Mouse (Mus musculus) thymus, postnatal 14 days (tissue): ENCODE data around the gene Hist1h2aa.

Source experiments
- DNase-seq: peaks from one replicate; pipeline ENCODE4 v3.0.0; 2021

Gene Hist1h2aa

DNA sequence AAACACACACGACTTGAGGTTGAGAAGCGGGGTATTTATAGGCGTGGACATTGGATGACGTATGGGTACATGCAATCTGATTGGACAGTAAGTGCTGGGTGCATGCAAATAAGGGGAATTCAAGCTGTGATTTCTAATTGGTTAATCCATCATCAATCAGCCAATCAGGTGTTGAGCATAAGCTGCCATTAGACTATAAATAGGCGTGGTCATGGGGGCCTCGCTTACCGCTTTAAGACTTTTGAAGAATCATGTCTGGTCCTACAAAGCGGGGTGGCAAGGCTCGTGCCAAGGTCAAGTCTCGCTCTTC is at the start of gene Hist1h2aa:
Gene Hist1h2aa (plus strand): TSS at position 252 of the 310 bp plus-strand sequence.
- no peak for DNase-seq

DNA sequence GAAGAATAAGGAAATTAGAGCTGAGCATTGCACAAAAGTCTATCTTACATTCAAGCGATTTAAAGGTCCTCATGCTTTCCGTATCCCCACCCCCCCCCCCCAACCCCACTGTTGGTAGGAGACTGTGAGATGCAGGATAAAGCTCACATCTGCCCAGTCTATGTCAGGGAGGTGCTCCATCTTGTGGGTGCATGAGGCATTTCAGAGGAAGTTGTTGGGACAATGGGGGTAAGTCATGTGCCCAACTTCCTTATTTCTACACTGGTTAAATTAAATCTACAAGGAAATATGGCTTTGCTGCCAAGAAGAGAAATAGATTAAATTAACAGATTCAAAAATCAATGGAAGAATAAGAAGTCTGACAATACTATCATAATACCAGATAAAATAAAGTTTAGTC is 48.7 kb upstream of the Hist1h2aa start:
- DNase-seq: peak; percentile 41

DNA sequence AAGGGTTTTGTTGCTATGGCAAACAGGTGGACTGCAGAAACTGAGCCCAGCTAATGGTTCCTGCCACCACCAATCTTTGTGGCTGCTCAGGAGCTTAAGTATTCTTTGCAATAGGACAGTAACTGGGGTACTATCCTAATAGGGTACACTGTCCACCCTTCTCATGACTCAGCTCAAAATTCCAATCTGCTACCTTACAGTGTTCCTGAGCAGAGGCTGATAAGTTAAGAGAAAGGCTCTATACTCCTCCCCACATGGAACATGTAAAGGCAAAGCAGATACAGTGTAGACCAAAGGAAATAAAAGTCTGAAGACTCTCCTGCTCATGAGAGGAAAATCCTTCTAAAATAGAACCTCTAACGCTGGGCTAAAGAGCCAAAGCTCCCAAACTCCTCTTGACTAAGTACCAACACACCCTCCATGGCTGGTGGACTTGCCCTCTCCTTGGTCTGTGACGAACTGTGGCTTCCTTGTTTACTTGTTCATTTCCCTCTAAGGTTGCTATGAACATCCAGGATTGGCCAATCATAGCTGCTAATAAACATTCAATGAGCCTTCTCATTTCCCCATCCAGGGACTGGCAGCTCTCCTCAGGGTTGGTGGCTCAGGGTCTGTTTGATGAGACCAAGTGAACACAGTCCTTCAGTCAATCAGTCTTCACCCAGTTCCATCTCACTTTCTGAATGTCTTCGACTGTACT is 47.1 kb upstream of the Hist1h2aa start:
- DNase-seq: no peak

DNA sequence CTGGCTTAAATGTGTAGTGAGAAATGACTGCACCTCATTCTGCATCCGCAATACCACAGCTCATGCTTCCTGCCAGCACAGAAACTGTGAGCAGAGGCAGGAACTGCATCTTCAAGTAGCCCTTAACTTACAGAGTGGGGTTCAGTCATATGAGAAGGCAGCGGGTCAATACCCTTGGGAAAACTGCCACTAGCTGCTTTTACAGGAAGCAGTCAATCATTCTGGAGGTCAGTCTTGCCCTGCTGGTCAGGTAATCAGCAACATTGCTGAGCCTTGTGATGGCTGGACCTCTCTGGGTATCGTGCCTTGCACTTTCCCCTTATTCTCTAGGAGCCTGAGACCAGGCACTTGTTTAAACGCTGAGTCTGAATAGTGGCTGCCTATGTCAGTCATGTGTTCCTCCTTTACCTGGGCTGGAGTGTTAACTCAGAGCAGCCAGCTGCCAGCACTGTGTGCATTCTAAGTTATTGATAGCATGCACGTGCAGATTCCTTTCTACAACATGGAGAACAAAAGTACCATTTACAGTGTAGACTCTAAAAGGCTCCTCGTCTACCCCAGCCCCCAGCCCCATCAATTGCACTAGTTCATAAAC is 45.2 kb upstream of the Hist1h2aa start:
- no peak for DNase-seq

DNA sequence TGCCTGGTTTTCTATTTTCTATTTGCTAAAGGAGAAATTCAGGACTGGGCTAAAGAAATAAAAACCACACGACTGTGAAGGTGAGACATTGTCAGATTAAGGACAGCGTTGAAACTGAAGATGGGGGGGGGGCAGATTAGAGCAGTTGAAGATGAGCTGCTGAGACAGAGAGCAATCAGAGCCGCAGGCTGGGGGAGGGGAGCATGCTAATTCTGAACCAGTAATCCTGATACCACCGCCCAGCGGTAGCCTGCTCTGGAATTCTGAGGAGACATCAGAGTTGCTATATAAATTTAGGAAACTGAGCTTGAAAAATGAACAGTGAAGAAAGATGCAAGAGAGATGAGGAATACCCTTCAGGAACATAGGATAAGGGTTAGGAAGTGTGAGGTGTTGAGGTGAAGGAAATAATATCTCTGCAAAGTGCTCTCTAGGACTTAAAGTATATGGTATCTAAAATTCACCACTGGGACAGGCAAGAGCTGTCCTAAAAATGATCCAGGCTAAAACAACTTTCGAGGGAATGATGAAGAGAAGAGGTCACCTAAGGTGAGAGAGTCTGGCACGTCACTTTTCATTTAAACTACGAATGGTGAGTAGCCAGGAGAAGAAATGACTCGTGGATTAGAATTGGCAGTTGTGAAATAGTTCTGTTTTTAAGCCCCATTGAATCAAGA is 41.5 kb upstream of the Hist1h2aa start:
- DNase-seq: no peak

DNA sequence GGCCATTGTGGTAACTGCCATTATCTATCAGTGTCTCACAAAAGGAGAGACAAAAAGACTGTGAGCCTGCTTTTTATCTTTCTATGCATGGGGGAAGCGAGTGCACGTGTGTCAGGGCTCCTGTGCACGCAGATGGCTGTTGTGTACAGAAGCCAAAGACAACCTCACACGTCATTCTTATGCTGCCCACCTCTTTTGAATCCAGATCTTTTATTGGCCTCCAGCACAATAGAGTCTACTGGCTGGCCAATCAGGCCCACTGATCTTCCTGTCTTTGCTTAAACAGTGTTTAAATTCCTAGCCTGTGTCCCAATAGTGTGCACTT is 41.0 kb upstream of the Hist1h2aa start:
- no peak for DNase-seq

DNA sequence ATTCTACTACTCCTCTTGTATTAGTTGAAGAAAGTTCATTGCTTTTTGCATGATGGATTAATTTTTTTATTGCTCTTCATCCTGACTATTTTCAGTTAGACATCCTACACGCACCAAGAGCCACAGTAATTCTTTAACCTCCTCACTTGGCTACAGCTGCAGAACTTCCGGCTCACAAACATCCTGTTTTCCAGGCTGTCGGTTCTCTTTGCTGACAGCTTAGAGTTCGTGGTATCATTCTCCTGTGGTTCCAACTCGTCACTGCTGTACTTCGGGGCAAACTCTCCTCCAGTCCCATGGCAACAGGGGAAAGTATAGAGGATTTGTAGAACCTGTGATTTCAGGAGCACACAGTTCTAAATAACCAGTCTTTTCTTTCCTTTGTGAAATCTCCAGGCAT is 36.0 kb upstream of the Hist1h2aa start:
- peak; percentile 25 for DNase-seq

DNA sequence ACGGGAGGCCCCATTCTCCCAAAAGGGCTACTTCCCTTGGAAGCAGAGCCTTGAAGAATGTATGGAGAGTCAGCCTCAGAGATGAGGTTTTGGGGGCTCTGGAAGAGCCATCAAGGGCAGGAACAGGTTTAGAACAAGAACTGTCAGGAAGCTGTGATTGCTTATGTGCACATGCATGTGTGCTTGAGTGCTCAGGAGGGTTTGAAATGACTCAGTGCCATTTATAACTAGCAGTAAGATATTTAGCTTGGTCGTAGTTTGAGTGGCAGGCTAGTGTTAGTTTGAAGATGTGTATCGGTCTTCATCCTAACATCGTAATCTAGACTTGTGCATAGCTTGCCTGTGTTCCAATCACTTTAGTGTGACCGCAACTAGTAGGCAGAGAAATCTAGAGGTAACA is 27.4 kb upstream of the Hist1h2aa start:
- no peak for DNase-seq

DNA sequence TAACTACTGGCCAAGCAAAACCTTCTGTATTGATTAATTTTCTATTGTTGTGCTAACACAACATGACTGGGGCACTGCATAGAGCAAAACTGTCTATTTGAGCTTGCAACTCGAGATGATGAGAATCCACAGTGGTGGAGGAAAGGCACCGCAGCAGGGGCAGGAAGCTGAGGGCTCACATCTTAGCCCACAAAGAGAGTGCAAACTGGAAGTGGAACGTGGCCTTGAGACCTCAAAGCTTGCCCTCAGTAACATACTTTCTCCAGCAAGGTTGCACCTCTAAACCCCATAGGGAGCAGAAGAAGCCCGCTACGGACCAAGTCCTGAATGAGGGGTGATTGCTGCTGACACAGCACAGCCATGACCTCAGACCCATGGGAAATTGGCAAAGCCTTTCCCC is 24.1 kb upstream of the Hist1h2aa start:
- DNase-seq: peak; percentile 8

DNA sequence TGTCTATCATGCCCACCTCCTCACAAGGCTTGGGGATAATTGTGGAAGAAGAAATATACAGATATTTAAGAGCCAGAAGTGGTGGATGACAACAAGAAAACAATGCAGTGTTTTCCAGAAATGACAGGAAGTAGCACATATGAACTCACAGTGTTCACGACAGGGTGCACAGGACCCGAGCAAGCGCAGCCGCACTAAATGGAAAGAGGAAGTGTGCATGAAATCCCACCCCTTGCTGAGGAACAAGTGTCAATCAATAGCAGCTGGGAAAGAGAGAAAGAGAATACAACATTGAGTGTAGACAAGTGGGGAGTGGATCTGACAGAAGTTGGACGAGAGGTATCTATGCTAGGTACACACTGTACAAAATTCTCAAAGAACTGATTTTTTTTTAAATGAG is 22.9 kb upstream of the Hist1h2aa start:
- peak; percentile 10 for DNase-seq

DNA sequence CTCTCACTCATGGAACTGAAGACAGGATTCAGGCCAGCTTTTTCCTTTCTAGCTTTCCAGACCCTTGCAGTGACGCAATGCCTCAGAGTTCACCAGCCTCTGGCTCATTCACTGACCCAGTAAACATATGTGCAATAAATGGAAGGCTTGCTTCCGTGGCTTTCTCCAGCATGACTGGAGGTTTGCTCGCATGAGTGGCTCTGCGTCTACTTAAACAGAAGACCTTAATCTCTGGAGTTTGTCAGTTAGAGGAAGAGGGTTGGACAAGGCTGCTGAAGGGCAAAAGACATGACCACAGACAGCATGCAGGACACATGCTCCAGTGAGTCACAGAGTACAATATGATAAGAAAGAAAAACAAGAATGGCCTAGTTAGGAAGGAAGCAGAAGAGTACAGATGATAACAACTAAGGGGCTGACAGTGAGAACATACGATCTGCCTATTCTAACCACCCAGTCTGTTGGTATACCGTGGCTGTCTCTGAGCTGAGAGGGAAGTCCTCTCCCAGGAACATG is 20.4 kb upstream of the Hist1h2aa start:
- no peak for DNase-seq

DNA sequence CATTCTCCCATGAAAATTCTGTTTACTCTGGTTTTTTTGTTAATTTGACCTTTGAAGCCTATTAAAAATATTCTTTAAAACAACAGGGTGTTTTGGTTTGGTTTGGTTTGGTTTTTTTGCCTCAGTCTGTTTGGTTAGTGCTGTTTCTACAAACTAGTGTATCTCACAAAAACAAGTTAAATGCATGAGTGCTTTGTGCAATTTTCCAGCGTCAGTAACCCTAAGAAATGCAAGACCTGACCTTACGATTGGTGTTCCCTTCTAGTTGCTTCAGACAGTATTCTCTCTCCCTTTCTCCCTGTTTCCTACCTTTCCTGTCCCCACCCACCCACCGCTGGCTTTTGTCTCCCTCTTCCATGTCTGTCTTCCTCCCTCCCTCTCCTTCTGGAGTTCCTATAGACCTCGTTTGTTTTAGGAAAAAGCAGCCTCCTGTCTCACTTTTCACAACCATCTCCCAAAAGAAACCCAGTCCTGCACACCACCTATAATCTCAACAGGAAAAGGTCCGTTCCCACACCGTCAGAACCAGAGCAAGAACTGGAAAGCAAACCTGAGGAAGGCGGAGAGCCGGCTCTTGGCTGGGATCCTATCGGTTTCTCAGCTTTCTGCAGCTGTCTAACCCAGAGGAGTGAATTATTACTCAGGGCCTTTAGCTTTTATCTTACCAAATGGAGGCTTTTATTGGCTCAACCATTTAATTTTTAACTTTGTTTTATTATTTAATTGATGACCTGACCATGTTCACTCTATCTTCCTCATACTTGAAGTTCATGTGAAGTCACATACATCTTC is 19.7 kb upstream of the Hist1h2aa start, which contains the start of gene Slc17a4:
Gene Slc17a4 (minus strand): TSS at position 634 of the 792 bp plus-strand sequence.
- no peak for DNase-seq

DNA sequence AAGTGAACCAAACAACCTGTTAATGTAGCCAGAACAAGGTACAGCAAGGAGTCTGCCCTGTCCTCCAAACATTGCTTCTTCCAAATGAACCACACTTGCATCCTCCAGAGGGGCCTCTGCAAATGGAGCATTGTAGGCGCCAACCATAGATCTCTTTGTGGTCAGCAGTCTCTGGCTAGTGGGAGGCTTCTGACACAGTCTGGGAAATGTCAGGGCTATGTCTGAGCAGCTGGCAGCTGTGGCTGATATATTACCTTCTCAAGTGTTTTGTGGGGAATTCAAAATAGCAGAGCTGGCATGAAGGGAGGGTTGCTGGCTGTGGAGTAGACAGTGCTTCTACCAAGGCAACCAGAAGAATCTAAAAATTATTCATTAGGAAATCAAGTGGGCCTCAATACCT is 18.1 kb upstream of the Hist1h2aa start:
- DNase-seq: no peak

DNA sequence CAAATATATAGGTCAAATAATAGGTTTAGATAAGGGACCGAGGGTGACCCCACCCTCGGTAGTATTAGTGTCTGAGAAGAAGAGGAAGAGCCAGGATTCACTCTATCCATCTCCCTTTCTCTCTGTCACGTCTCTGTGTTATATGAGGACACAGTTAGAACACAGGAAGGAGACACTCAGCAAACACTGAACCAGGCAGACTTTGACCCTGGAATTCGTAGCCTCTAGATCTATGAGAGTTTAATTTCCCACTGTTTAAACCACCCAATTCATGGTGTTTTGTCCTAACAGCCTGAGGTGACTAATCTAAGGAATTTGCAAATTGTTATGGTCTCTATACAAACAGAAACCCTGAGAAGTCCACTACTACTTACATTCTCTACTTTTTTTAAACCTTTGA is 16.6 kb upstream of the Hist1h2aa start:
- DNase-seq: no peak

DNA sequence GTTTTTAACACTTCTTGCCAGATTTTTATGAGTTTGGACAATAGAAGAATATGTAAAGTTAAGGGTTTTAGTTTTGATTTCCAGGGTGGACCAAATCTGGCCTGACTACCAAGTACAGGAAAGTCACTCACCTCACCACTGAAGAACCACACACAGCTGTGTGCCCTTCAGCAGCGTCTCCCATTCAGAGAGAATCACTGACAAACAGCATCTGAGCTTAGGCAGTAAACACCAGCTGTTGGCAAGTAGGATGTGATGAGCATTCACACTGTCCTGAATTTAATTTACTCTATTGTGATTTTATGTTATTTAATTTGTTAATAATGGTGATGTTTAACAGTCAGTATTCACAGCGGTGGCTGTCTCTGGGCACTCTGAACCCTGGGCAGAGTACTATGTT is 8.5 kb upstream of the Hist1h2aa start:
- DNase-seq: no peak

DNA sequence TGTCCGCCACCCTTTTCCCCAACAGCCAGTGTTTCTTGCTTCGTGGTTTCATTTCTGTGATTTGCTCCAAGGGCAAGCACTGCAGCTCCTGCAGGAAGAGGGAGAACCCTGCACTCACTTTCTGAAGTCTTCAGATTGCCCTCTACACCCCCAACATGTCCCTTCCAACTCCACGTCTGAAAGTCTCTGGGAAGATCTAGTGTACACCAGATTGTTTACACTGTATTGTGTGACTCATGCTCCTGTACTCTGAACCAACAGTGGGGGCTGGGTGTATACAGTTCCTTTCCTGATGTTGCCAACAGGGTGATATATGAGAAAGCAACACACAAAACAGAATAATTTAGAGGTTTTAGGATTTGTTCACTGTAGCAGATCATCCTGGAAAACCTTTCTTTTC is 5.6 kb upstream of the Hist1h2aa start:
- no peak for DNase-seq

DNA sequence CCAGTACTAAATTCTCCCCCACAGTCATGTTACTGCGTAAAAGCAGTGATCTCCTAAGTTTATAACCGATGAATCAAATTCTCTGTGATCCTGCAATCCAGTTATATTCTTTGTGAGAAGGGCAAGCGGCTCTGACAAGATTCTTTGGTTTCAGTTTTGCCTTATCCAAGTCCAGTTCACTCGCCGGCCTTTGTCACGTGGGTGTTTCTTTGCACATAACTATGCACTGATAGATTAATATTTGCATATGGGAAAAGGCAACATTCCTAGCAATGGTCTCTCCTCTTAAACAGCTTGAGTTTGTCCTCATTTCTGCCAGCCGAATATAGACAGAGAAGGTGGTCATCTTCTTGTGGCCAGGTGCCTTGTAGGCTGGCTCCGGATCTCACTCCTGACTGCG is 3.8 kb upstream of the Hist1h2aa start:
- DNase-seq: no peak

DNA sequence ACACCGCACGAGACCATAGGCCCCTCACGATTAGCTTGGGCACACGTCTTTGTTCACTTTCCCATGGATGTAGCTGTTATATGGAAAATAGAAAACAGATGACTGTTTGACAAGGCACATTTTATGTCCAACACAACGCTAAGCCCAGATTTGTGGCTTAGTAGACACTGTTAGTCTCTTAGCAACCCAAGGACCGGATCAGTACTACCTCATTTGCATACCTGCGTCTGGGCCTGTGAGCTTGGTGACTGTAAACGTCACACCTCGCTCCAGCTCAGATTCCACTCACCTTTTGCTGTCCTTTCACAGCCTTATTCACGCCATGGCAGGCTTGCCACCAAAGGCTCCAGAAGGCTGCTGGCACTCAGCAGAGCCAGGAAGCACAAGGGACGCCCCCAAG is 3.4 kb upstream of the Hist1h2aa start:
- no peak for DNase-seq

DNA sequence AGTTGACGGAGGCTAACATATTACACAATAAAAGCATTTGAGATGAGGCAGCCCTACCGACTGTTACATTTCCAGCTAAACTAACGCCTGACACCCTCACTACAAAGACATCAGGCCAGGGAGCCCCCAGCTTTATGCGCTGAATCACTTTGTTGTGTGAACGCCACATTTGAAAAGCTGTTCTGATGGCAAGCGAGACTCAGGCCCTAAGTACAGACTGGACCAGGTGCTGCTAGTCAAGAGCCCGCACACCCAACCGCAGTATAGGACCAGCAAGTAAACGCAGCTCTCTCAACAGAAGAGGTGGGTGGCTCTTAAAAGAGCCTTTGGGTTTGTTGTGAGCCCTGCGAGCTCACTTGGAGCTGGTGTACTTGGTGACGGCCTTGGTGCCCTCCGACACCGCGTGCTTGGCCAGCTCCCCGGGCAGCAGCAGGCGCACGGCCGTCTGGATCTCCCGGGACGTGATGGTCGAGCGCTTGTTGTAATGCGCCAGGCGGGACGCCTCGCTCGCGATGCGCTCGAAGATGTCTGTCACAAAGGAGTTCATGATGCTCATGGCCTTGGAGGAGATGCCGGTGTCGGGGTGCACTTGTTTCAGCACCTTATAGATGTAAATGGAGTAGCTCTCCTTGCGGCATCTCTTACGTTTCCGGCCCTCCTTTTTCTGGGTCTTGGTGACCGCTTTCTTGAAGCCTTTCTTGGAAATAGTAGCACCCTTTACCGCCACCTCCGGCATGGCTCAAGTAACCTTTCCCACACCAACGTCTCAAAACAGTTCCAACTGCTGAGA is 646 bp upstream of the Hist1h2aa start, which contains the start of gene Hist1h2ba:
Gene Hist1h2ba (minus strand): TSS at position 736 of the 790 bp plus-strand sequence.
- DNase-seq: no peak

DNA sequence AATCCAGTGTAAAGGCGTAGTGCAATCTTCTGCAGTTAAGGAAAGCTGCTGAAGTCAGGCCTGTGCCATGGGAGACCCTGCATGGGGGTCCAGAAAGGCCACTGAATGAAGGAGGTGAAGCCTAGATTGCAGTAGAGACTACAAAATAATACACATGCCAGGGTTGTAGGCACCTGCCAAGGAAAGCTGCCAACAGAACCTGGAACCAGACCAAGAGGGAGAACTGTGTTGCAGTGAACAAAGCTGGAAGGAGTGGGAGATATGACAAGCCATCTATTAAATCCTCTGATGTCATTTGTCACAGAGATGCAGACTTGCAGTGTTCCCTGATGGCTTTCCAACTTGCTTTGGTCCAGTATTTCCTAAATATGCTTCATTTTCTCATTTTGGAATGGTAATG is 4.4 kb downstream of the Hist1h2aa start:
- DNase-seq: no peak

DNA sequence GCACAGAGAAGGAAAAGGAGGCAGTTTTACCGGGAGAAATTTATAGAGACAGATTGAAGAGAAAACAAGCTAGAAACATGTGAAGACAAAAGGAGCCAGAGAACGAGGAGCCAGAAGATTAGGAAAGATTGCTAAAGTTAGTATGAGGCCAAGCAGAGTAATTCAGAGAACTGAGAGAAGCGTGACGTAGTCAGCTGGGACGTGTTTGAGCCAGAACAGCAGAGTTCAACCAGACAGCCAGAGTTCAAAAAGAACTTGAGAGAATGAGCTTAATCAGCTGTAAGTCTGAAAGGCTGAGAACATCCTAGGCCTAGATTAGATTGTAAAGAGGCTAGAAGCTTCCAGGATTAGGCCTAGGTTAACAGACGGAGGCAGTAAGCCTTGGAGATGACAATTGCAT is 6.0 kb downstream of the Hist1h2aa start:
- no peak for DNase-seq

DNA sequence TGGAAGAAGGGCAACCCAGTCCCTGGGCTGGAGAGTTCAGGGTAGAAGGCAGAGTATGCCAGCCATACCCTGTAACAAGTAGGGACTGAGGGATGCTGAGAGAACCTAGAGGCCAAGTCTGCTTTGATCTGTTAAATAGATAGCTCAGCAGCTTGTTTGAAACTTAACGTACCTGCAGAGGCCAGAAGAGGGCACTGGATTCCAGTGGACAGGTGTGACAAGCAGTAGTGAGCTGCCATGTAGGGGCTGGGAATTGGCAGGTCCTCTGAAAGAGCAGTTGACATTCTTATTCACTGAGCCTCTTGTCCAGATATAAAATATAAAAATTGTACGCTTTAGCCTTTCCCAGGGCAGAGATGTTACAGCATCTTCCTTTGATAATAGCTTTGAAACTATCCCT is 8.6 kb downstream of the Hist1h2aa start:
- peak; percentile 4 for DNase-seq

DNA sequence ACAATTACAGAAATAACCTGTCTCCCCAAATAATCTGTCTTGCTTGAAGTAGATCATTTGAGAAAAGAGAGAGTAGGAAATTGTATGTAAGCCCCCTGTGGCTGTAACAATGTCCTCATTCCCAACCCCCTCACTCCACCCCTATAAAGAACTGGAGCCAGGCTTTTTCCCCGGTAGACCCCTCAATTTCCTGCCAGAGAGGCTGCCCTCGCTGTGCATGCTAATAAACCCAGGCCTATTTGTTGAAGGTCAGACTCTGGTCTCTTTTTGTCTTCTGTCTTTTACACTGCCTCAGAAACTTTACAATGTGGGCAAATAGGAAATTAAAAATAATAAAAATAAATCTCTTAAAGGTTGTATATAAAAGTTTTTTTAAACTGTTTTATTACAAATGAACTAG is 12.0 kb downstream of the Hist1h2aa start:
- no peak for DNase-seq
